Mouse (Mus musculus) bone marrow macrophage, adult 2 months (primary cell): Measurements from ENCODE around the gene Eif2b4. TPM values are rescaled to one million over a fixed set of nuclear protein-coding genes. Genes with fewer than 3 reads are reported as not detected.
A peak's percentile ranks its signal among the peaks of the same experiment; 100 is the strongest.

Experiments used
- H3K27ac ChIP-seq: 2 replicates; pipeline ENCODE4 v1.5.1; 2012; ENCODE audit warnings: low read depth, low read length; ENCODE audit not compliant: insufficient read depth
- H3K4me1 ChIP-seq: 2 replicates; pipeline ENCODE4 v1.6.1; 2012; ENCODE audit warnings: low read length; ENCODE audit not compliant: control insufficient read depth, insufficient read depth
- H3K4me3 ChIP-seq: 2 replicates; pipeline ENCODE4 v1.5.1; 2012; ENCODE audit warnings: mild to moderate bottlenecking, low read length, moderate library complexity; ENCODE audit not compliant: insufficient read depth
- CTCF ChIP-seq: IDR thresholded peaks from 2 replicates; pipeline ENCODE4 v1.5.1; 2012; ENCODE audit warnings: low read depth, mild to moderate bottlenecking, low read length, moderate library complexity
- POLR2A ChIP-seq: IDR thresholded peaks from 2 replicates; pipeline ENCODE4 v1.6.1; 2012; ENCODE audit warnings: mild to moderate bottlenecking, low read depth, low read length, borderline replicate concordance
- polyA plus RNA-seq: library from polyadenylated mRNA; stranded (reverse); fragments of >200 nt; gene quantifications from 2 replicates; pipeline ENCODE4 v1.2.4, GENCODE M21; 2012; ENCODE audit not compliant: missing spikeins, insufficient read depth, insufficient read length

Gene Eif2b4
- polyA plus RNA-seq, 1 experiment = 28.3 TPM

- Histone ChIP-seq H3K4me3 (peak overlapping the region; percentile 96), H3K27ac (peak overlapping the region; percentile 30), H3K4me1 (peaks cover 35% of the 10 kb centered on the region)
- TF ChIP-seq CTCF = no peak; the same call in 1 of the 2 replicates
Measured at GRCm38 (mm10) chr5:31192045-31192938, 938 bp downstream of the Eif2b4 start.

- Histone ChIP-seq H3K4me1 (peaks cover 16% of the 10 kb centered on the region), H3K27ac (no peak overlapping the region), H3K4me3 (no peak overlapping the region)
- TF ChIP-seq CTCF (no peak), POLR2A (no peak)
Measured at GRCm38 (mm10) chr5:31190201-31190600, 3.0 kb downstream of the Eif2b4 start.

GRCm38 (mm10) chr5:31188223-31188840, 4.9 kb downstream of the Eif2b4 start:
- H3K27ac ChIP-seq = no peak overlapping the region
- H3K4me1 ChIP-seq = peaks cover 6% of the 10 kb centered on the region; the same call in 1 of the 2 replicates
- H3K4me3 ChIP-seq = no peak overlapping the region
- TF ChIP-seq POLR2A (no peak), CTCF (no peak)

GRCm38 (mm10) chr5:31183678-31184077, 9.6 kb downstream of the Eif2b4 start:
- TF ChIP-seq CTCF (no peak), POLR2A (no peak)
- Histone ChIP-seq H3K4me3 (no peak overlapping the region), H3K27ac (no peak overlapping the region), H3K4me1 (peaks cover 5% of the 10 kb centered on the region)

GRCm38 (mm10) chr5:31181183-31181770, 12.0 kb downstream of the Eif2b4 start:
- no peak for TF ChIP-seq POLR2A
- TF ChIP-seq CTCF = no peak
- no peak overlapping the region for H3K27ac ChIP-seq
- peaks cover 15% of the 10 kb centered on the region for H3K4me1 ChIP-seq
- no peak overlapping the region for H3K4me3 ChIP-seq

GRCm38 (mm10) chr5:31179766-31180630, 13.2 kb downstream of the Eif2b4 start, which contains the start of the genes Gm29609 and Gtf3c2:
Gene Gm29609 (minus strand): TSS chr5:31179911.
Gene Gtf3c2 (minus strand): TSS chr5:31180144.
- Histone ChIP-seq H3K4me3 (peak within 1 kb of the TSS; percentile 73), H3K27ac (peak within 1 kb of the TSS; percentile 96)

GRCm38 (mm10) chr5:31179301-31179765, 13.9 kb downstream of the Eif2b4 start:
- TF ChIP-seq CTCF = no peak
- no peak for TF ChIP-seq POLR2A
- H3K4me3 ChIP-seq = peak overlapping the region; percentile 73
- peak overlapping the region; percentile 96 for H3K27ac ChIP-seq
- H3K4me1 ChIP-seq = peaks cover 15% of the 10 kb centered on the region

More at GRCm38 (mm10) chr5:31179766-31180630, 13.2 kb downstream of the Eif2b4 start, which contains the start of the genes Gm29609 and Gtf3c2:
- no peak for TF ChIP-seq CTCF
- TF ChIP-seq POLR2A = no peak
- peaks cover 15% of the 10 kb centered on the region for H3K4me1 ChIP-seq

- Histone ChIP-seq H3K27ac (no peak overlapping the region), H3K4me3 (no peak overlapping the region), H3K4me1 (no peaks in the 10 kb centered on the region)
- TF ChIP-seq CTCF = no peak
- no peak for TF ChIP-seq POLR2A
Measured at GRCm38 (mm10) chr5:31168630-31169029, 24.6 kb downstream of the Eif2b4 start.

GRCm38 (mm10) chr5:31164878-31165277, 28.4 kb downstream of the Eif2b4 start:
- TF ChIP-seq CTCF (no peak), POLR2A (no peak)
- H3K4me1 ChIP-seq = no peaks in the 10 kb centered on the region; the same call in 1 of the 2 replicates

More at GRCm38 (mm10) chr5:31164878-31165277, 28.4 kb downstream of the Eif2b4 start:
- no peak overlapping the region for H3K27ac ChIP-seq
- H3K4me3 ChIP-seq = no peak overlapping the region
